7 mouse cellular contexts compared by ENCODE assay signal in genomic region chr11:95827464-95828085, GRCm38 (mm10). TPM values are rescaled to one million over a fixed set of nuclear protein-coding genes. Genes with fewer than 3 reads are reported as not detected.
DNase-seq lines count a peak whose midpoint lies in the region; ATAC-seq lines count a peak whose summit lies in the region.

No protein-coding gene starts in this region.

- H3K4me2 ChIP-seq in neural tube, embryonic 15.5 days, result no peak overlapping the region
- peak overlapping the region; percentile 98 for H3K4me2 ChIP-seq in liver, embryonic 13.5 days

- H3K27ac ChIP-seq in neural tube, embryonic 15.5 days (replicated peaks), result no peak overlapping the region
- H3K27ac ChIP-seq in liver, embryonic 13.5 days, result peak overlapping the region; percentile 78

- intact Hi-C loops in heart, postnatal 10 days (cut with DNase I), result loop anchor here (1.0 to 2.0 kb wide), 3 partner anchors 26 to 153 kb away; no protein-coding TSS in a partner anchor

- no peak overlapping the region for H3K4me3 ChIP-seq in neural tube, embryonic 15.5 days (replicated peaks)
- peak overlapping the region; percentile 72 for H3K4me3 ChIP-seq in liver, embryonic 13.5 days (replicated peaks)

- H3K27me3 ChIP-seq in neural tube, embryonic 15.5 days (replicated peaks), result peaks cover 81% of the 10 kb centered on the region
- H3K27me3 ChIP-seq in liver, embryonic 13.5 days, result peaks cover 69% of the 10 kb centered on the region

- no peak for ATAC-seq in neural tube, embryonic 15.5 days (ENCODE audit: low FRiP score)
- no peak for ATAC-seq in liver, embryonic 13.5 days (ENCODE audit: low read depth)

- H3K9ac ChIP-seq in neural tube, embryonic 15.5 days (replicated peaks), result no peak overlapping the region
- peak overlapping the region; percentile 86 for H3K9ac ChIP-seq in liver, embryonic 13.5 days

- H3K4me1 ChIP-seq in neural tube, embryonic 15.5 days, result peaks cover 32% of the 10 kb centered on the region
- H3K4me1 ChIP-seq in liver, embryonic 13.5 days (replicated peaks), result peaks cover 83% of the 10 kb centered on the region

- peak; percentile 57 for DNase-seq in neural tube, embryonic 10.5 days (ENCODE audit: extremely low spot score, low spot score)
- DNase-seq in adipocyte (ENCODE audit: low spot score), result peak; percentile 86
- DNase-seq in cerebellum, postnatal 10 days, result peak; percentile 82 to 89
- peak; percentile 79 to 89 for DNase-seq in heart, postnatal 10 days
- peak; percentile 54 for DNase-seq in liver, embryonic 13.5 days
- DNase-seq in right cerebral cortex, postnatal 10 days (ENCODE audit: low spot score in 2 of 2), result peak; percentile 48 to 80

- H3K36me3 ChIP-seq in neural tube, embryonic 15.5 days, result no peaks in the 10 kb centered on the region
- peaks cover 23% of the 10 kb centered on the region for H3K36me3 ChIP-seq in liver, embryonic 13.5 days

- no peaks in the 10 kb centered on the region for H3K9me3 ChIP-seq in neural tube, embryonic 15.5 days (replicated peaks)
- H3K9me3 ChIP-seq in liver, embryonic 13.5 days (replicated peaks), result no peaks in the 10 kb centered on the region

- WGBS in neural tube, embryonic 15.5 days, result 21% methylated on average over 3 of the region's 3 CpGs
- 12% methylated on average over 3 of the region's 3 CpGs for WGBS in liver, embryonic 13.5 days (ENCODE audit: insufficient replicate concordance)

RNA-seq across cellular contexts. Expression of gene Phospho1, which starts 3.3 kb away (rescaled TPM):
- 0.64 TPM in 1 of 2 replicates, not detected in the other for polyA plus RNA-seq in neural tube, embryonic 15.5 days (2015; fragmentation: Nextera tagmentation; extraction: Ambion mirVana)
- total RNA-seq in heart, postnatal 10 days (2021), result 100 to 1,000 TPM; 129 to 148 TPM
- 5.2 and 6.2 TPM in 2 replicates for polyA plus RNA-seq in liver, embryonic 13.5 days (2015; fragmentation: Nextera tagmentation; extraction: Ambion mirVana)

RNA-seq across cellular contexts. Expression of gene Gngt2, which starts 9.4 kb away (rescaled TPM):
- 3.5 and 13.2 TPM in 2 replicates for polyA plus RNA-seq in neural tube, embryonic 15.5 days (2015; fragmentation: Nextera tagmentation; extraction: Ambion mirVana)
- total RNA-seq in heart, postnatal 10 days (2021), result 10 to 100 TPM; 24.7 to 26.0 TPM
- 13.8 and 15.3 TPM in 2 replicates for polyA plus RNA-seq in liver, embryonic 13.5 days (2015; fragmentation: Nextera tagmentation; extraction: Ambion mirVana)

RNA-seq across cellular contexts. Expression of gene Abi3, which starts 14.7 kb away (rescaled TPM):
- 1.6 and 15.2 TPM in 2 replicates for polyA plus RNA-seq in neural tube, embryonic 15.5 days (2015; fragmentation: Nextera tagmentation; extraction: Ambion mirVana)
- 10 to 100 TPM; 16.2 to 21.1 TPM for total RNA-seq in heart, postnatal 10 days (2021)
- polyA plus RNA-seq in liver, embryonic 13.5 days (2015; fragmentation: Nextera tagmentation; extraction: Ambion mirVana), result 5.8 and 6.3 TPM in 2 replicates
